Mouse (Mus musculus) frontal cortex, adult 2 months (tissue): ENCODE results near the gene Hspa1l. TPM values are rescaled to one million over a fixed set of nuclear protein-coding genes. Genes with fewer than 3 reads are reported as not detected.
"Not testable (repeated sequence)": the region's sequence is repeated elsewhere in the genome, so short reads cannot be mapped to it uniquely, and the experiment has no call there.

ENCODE experiments used
- DNase-seq, 2 experiments: peaks; one replicate each; pipeline ENCODE4 v3.0.0; 2022; ENCODE audit warnings: low spot score in 1 of 2; ENCODE audit errors: extremely low spot score in 1 of 2
- polyA plus RNA-seq: library from polyadenylated mRNA; depleted of rRNA; stranded (reverse); fragments of >200 nt; gene quantifications from 2 replicates; pipeline ENCODE4 v1.2.3, GENCODE M21; 2012

Gene Hspa1l
- polyA plus RNA-seq, 1 experiment: 0.40 TPM

DNA sequence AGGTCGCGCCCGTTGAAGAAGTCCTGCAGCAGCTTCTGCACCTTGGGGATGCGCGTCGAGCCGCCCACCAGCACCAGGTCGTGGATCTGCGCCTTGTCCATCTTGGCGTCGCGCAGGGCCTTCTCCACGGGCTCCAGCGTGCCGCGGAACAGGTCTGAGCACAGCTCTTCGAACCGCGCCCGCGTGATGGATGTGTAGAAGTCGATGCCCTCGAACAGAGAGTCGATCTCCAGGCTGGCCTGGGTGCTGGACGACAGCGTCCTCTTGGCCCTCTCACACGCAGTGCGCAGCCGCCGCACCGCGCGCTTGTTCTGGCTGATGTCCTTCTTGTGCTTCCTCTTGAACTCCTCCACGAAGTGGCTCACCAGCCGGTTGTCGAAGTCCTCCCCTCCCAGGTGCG lies 1.7 kb upstream of the Hspa1l start:
- DNase-seq: not testable (repeated sequence)

DNA sequence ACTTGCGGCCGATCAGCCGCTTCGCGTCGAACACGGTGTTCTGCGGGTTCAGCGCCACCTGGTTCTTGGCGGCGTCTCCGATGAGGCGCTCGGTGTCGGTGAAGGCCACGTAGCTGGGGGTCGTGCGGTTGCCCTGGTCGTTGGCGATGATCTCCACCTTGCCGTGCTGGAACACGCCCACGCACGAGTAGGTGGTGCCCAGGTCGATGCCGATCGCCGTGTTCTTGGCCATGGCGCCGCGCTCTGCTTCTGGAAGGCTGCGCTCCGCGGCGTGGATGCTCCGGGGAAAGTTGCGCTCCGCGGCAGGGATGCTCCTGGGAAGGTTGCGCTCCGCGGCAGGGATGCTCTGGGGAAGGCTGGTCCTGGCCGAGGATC lies 822 bp upstream of the Hspa1l start:
- DNase-seq: not testable (repeated sequence)

DNA sequence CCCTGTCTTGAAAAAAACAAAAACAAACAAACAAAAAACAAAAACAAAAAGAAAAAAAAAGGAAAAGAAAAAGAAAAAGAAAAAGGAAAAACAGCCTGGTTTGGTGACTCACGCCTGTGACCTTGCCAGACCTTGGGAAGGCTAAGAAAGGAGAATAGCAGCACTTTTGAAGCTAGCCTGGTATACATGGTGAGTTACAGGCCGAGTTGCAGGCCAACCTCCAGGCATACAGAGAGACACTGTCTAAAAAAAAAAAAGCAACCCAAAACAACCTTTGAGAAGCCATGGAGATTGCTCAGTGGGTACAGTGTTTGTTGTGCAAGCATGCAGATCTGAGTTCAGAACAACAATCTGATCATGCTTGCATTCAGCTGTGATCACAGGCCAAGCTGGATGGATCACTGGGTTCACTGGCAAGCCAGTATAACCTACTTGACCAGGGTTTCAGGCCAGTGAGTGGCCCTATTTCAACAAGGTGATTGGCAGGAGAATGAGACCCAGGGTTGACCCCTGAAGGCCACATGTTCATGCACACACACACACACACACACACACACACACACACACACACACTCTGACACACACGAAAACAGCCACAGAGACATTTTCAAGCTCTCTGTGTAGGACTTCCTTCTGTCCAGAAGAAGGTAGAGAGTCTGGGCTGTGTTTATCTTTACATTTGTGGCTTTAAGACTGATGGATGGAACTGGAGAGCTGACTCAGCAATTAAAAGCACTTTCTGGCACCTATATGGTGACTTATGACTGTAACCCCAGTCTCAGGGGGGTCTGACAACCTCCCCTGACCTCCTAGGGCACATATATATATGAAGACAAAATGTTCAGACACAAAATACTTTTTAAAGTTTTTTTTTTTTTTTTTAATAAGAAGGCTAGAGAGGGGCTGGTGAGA lies 3.3 kb downstream of the Hspa1l start:
- no peak for DNase-seq

DNA sequence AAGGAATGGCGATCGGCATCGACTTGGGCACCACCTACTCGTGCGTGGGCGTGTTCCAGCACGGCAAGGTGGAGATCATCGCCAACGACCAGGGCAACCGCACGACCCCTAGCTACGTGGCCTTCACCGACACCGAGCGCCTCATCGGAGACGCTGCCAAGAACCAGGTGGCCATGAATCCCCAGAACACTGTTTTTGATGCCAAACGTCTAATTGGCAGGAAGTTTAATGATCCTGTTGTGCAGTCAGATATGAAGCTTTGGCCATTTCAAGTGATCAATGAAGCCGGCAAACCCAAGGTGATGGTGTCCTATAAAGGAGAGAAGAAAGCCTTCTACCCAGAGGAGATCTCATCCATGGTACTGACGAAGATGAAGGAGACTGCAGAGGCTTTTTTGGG lies 4.5 kb downstream of the Hspa1l start:
- no peak for DNase-seq

DNA sequence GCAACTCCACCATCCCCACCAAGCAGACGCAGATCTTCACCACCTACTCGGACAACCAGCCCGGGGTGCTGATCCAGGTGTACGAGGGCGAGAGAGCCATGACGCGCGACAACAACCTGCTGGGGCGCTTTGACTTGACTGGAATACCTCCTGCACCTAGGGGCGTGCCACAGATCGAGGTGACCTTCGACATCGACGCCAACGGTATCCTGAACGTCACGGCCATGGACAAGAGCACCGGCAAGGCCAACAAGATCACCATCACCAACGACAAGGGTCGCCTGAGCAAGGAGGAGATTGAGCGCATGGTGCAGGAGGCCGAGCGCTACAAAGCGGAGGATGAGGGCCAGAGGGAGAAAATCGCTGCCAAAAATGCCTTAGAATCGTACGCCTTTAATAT lies 5.7 kb downstream of the Hspa1l start:
- DNase-seq: no peak

DNA sequence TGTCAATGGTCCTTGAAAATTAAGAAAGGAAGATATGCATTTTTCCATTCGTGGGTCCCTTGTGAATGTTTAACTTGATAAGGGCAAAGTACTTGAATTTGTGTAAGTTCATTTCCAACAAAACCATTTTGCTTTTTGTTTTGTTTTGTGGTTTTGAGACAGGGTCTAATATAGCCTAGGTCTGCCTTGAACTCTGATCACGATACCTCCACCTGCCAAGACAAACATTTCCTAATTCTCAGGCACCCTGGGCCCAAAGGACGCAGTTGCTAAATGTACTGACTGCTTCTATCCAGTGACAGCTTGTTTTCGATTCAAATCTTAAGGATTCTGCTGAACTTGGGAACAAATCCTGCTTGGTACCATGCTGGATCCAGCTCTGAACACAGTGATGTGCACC lies 7.1 kb downstream of the Hspa1l start:
- DNase-seq: no peak

DNA sequence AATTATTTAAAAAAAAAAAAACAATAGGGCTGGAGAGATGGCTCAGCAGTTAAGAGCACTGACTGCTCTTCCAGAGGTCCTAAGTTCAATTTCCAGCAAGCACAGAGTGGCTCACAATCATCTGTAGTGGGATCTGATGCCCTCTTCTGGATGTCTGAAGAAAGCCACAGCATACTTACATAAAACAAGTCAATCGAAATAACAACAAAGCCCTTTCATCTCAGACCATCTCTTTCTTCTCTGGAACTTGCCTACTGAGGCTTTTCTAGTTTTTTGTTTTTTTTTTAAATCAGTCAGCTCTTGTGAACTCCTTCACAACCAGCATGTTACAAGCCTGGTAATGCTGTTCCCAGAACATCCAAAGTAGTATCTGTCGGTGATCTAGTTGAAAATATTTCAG lies 8.2 kb downstream of the Hspa1l start:
- DNase-seq: peak in 1 of 2 experiments; percentile 65

DNA sequence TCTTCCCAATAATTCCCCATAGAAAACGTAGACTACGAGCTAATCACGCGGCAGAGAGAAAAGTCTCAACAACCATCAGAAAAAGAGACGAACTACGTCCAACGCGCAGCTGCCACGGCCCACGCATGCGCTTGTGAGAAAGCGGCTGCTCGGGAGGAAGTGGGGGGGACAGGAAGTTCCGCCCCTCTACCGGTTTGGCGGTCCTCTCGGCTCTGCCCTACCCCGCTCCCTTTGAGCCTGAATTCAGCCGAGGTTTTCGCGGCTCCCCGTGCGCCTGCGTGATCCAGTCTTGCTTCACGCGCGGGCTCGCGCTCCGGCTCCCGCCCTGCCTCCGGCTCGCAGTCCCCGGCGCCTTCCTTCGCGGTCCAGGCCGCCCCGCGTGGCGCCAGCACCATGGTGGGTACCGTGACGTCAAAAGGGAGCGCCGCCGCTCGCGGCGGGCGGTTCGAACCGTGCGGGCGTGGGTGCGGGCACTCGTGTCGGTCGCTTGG lies 9.2 kb downstream of the Hspa1l start, which contains the start of gene Lsm2:
Gene Lsm2 (plus strand): TSS at position 173 of the 491 bp plus-strand sequence.
- DNase-seq: peak; percentile 85 to 93

DNA sequence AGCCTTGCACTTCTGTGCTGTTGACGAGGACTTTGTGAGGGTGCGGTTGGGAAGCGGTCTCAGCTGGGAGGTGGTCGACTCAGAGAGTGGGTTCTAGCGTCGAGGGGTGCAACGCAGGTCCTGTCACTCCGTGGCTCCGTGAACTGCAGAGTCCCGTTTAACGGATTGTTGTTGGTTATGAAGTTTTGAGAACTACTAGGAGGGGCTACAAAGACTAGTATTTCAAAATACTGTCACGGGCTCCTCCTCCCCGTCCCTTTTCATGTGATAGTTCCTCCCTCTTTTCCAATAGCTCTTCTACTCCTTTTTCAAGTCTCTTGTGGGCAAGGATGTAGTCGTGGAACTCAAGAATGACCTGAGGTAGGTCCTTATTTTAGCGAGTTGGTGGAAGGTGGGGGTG lies 9.8 kb downstream of the Hspa1l start:
- no peak for DNase-seq

DNA sequence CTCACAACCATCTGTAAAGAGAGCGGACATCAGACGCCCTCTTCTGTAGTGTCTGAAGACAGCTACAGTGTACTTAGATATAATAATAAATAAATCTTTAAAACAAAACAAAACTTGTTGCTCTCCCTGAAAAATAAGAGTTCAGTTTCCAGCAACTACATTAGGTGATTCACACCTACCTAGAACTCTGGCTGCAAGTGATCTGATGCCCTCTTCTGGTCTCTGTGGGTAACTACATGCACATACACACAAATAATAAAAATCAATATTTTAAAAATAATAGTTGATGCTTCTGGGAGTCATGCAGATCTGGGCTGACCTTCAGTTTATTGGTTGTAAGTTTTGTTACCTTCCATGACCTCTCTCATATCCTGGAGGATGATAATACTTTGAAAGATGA lies 11.7 kb downstream of the Hspa1l start:
- DNase-seq: peak in 1 of 2 experiments; percentile 32

DNA sequence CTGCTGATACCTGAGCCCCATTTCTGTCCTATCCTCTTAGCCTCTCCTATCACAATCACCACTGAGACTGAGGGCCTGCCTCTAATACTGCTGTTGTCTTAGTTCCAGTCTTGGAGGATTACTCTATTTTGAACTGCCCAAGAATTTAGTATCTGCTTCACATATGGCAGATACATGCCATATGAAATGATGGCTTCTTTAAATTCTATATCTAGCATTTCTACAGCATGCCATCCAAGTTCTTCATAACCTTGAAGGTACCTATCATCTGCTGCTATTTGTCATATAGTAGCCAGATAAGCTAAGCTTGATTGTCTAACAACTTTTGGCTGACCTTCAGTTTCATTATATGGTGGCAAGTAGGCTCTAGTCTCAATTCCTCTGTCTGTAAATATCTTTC lies 22.2 kb downstream of the Hspa1l start:
- no peak for DNase-seq

DNA sequence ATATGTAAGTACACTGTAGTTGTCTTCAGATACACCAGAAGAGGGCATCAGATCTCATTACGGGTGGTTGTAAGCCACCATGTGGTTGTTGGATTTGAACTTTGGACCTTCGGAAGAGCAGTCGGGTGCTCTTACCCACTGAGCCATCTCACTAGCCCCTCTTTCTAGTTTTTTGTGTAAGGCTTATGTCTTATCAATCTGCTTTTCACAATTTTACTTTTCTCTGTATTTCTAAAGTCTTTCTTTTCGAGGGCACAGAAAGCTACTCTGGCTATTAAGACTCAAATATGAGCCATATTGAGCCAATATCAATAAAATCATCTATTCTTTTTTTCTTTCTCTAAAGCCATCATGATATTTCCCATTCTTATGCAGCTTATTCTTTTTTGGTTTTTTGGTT lies 22.7 kb downstream of the Hspa1l start:
- DNase-seq: not testable (repeated sequence)

DNA sequence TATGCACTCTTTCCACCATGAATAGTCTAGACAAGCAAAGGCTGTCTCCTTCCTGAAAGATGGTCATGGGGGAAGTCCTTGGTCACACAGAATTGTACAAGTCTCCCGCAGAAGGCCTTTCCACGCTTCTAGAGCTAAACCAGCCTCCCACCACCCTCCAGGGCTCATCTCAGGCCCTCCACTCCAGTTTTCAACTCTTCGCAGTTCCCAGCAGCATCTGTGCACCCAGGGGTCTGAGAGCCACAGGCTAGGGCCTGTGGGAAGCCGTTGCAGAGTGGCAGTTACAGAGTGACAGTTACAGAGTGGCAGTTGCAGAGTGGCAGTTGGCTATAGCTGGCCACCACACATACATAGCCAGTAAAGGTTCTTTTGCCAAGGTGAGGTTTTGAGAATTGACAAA lies 23.4 kb downstream of the Hspa1l start:
- DNase-seq: not testable (repeated sequence)

DNA sequence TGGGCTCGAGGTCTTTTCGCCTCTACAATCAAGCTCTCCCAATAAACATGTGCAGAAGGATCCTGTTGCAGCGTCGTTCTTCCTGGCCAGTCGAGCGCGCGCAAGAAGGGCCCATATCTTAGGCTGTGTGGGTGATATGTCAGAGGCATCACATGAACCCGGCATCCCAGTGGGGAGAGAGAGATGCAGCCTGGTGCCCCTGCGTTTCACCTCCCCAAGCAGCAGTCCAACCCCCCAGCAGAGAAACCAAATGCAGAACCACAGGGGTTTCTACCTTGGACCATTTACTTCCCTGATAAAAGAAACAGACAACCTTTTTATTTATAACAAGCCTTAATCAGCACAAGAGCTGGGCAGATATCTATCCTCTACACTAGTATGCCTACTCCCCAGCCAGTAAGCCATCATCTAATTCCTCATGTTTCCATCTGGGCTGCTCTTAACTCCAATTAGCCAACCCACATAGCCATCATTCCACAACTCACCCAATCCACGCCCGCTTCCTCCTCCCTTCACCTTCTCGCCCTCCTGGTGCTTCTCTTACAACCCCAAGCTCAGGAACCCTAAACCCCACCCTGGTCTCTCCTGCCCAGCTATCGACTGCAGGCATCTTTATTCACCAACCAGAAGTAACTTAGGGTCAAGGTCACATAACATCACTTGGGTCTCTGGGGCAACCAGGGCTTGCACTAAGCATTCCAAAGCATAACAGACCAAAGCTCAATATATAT lies 24.1 kb downstream of the Hspa1l start:
- no peak for DNase-seq

DNA sequence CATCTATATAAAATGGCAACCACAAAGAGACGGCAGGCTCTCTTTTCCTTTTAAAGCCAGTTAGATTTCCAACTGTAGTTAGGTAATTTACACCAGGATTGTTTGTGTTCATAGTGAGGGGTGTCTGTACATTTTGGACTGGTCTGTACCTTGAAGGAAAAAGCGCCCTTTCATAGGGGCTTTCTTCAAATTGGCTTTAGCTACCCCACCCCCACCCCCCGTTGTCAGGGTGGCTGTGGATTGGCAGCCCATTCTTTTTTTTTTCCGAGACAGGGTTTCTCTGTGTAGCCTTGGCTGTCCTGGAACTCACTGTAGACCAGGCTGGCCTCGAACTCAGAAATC lies 24.6 kb downstream of the Hspa1l start:
- no peak for DNase-seq

DNA sequence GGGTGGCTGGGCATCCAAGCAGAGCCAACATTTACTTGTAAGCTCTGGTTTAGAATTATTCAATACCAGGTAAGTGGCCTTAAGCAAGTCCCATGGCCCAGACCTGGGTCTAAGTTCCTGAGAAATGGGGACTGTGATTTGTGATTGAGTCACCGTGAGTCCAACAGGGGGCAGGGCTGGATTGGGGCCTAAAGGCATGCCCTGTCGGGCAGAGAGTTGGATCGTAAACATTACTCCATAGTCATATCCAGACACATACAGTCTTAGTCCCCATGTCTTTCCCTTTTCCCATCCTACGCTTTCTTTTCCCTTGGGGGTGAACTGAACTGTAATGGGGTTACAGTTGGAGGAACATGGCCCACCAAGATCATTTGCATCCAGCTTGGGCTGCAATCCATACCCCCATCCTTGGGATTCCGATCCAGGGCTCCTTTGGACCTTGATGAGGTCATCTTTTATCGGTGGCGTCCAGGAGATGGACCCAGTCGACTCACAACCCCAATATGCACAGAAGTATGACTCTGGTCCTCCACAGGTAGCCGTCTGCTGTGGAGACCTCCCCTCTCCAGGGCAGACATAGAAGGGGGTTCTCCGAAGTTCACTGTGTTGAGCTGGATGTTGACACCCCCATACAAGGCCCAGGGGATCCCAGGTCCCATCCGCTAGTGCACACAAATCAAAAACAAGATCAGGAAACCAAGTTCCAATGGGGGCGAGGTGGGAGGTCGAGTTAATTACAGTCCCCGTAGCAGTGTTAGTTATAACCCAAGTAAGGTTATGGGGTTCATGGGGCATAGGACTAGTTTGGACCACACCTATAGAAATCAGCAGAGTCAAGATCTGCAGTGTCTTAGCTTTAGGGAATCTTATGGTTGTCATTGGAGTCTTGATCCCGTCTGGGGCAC lies 26.3 kb downstream of the Hspa1l start:
- no peak for DNase-seq

DNA sequence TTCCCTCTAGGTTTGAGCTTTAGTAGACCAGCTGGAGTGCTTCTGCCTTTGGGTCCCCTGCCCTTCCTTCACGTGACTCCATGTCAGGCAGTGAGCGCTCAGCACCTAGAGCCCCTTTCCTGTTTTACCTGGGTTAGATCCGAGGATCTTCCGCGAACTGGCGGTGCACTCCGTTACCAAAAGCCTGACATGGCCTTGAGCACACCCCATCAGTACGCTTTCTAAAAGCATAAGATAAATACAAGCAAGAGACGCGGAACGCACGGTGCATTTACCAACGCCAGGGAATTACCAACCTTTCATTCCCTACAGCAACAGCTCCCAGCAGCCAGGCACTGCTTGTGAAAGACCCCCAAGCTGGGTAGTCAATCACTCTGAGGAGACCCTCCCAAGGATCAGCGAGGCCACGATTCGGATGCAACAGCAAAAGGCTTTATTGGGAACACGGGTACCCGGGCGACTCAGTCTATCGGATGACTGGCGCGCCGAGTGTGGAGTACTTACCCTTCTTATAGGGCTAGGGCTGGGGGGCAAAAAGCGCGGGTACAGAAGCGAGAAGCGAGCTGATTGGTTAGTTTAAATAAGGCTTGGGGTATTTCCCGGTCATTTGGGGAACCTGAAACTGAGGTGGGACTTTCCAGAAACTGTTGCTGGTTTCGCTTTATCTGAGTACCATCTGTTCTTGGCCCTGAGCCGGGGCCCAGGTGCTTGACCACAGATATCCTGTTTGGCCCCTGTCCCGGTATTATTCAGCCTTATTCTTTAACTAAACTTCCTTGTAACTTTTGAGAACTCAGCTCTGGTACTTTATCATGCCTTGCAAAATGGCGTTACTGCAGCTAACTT lies 27.6 kb downstream of the Hspa1l start:
- not testable (repeated sequence) for DNase-seq

DNA sequence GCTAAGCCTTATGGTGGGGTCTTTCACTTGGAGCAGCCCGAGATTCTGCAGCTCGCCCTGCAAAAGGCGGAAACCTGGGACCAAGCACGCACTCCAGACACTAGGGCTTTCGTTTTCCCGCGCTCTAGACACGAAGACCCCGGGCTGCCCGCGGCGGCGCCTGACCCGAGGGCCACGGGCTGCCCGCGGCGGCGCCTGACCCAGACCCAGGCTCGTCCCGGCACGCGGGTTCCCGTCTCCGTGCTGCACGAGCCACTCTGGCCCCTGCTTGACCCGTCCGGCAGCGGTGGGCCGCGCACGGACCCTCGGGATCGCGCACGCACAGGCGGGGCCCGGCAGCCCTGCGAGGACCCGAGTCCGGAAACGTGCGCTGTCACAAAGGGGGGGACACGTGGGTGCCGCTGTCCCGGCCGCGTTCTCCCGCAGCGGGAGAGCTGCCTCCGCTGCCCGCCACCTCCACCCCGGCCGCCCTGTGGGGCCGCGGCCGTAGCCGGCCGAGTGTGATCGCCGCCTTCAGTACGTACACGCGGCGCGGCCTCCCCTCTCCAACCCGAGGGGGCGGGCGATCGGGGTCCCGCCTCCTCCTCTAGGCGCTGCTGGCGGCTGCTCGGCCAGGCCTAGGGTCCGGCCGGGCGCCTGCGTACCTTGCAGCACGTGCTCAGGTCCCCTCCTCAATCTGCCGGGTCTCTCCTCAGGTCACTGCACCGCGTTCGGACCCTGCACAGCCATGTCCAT lies 28.4 kb downstream of the Hspa1l start, which contains the start of gene Vars:
Gene Vars (plus strand): TSS at position 271 of the 735 bp plus-strand sequence.
- DNase-seq: peak; percentile 33 to 73
